Mouse (Mus musculus) kidney, postnatal 0 days (tissue): Measurements from ENCODE around the gene Zfp641. TPM values are rescaled to one million over a fixed set of nuclear protein-coding genes. Genes with fewer than 3 reads are reported as not detected.

Experiments
- ATAC-seq: fragments of 200-750 bp; cut with Nextera tagmentation; replicated peaks from 2 replicates; pipeline ENCODE4 v1.8.0; 2017; ENCODE audit warnings: low read depth, moderate number of reproducible peaks, moderate TSS enrichment, moderate library complexity; ENCODE audit not compliant: low FRiP score
- DNase-seq: peaks from one replicate; pipeline ENCODE4 v3.0.0-alpha.2; 2016; ENCODE audit warnings: low spot score
- H3K27ac ChIP-seq: fragments of 300-500 bp; sonication (generic); 2 replicates; pipeline ENCODE4 v1.5.1; 2014; ENCODE audit warnings: mild to moderate bottlenecking
- H3K27me3 ChIP-seq: fragments of 300-500 bp; sonication (generic); 2 replicates; pipeline ENCODE4 v1.6.1; 2014; ENCODE audit warnings: low read length, mixed read lengths; ENCODE audit not compliant: insufficient read depth
- H3K36me3 ChIP-seq: fragments of 300-500 bp; sonication (generic); 2 replicates; pipeline ENCODE4 v1.6.1; 2014; ENCODE audit warnings: low read length, mixed read lengths; ENCODE audit not compliant: insufficient read depth
- H3K4me1 ChIP-seq: fragments of 300-500 bp; sonication (generic); replicated peaks from 2 replicates; pipeline ENCODE4 v1.6.1; 2014; ENCODE audit warnings: antibody characterized with exemption, low read length, mixed read lengths; ENCODE audit not compliant: insufficient read depth
- H3K4me2 ChIP-seq: fragments of 300-500 bp; sonication (generic); 2 replicates; pipeline ENCODE4 v1.6.1; 2014; ENCODE audit warnings: mild to moderate bottlenecking, low read length, moderate library complexity, mixed read lengths
- H3K4me3 ChIP-seq: fragments of 300-500 bp; sonication (generic); replicated peaks from 2 replicates; pipeline ENCODE4 v1.5.1; 2014; ENCODE audit warnings: low read depth, low read length
- H3K9ac ChIP-seq: fragments of 300-500 bp; sonication (generic); 2 replicates; pipeline ENCODE4 v1.6.1; 2014; ENCODE audit warnings: low read depth, low read length
- H3K9me3 ChIP-seq: fragments of 300-500 bp; sonication (generic); replicated peaks from 2 replicates; pipeline ENCODE4 v1.6.1; 2016; ENCODE audit warnings: low read length, inconsistent platforms, mixed read lengths
- CTCF ChIP-seq: IDR thresholded peaks from 2 replicates; pipeline ENCODE4 v1.5.1; 2016; ENCODE audit warnings: antibody characterized with exemption, low read depth, mild to moderate bottlenecking, moderate library complexity
- WGBS: fragments of 180-500 bp; shearing (Covaris S2); extraction: QIAGEN DNeasy Blood & Tissue Kit; methylation state at CpG from one replicate; pipeline ENCODE4 v1.1.7; 2014; 5-methylcytosine and 5-hydroxymethylcytosine counted together
- polyA plus RNA-seq: library from polyadenylated mRNA; unstranded; fragments of >200 nt; fragmentation: Nextera tagmentation; extraction: Ambion mirVana; gene quantifications from 2 replicates; pipeline ENCODE4 v1.2.1, GENCODE M21; 2015

Gene Zfp641
- polyA plus RNA-seq = 1.6 and 1.9 TPM in 2 replicates

DNA sequence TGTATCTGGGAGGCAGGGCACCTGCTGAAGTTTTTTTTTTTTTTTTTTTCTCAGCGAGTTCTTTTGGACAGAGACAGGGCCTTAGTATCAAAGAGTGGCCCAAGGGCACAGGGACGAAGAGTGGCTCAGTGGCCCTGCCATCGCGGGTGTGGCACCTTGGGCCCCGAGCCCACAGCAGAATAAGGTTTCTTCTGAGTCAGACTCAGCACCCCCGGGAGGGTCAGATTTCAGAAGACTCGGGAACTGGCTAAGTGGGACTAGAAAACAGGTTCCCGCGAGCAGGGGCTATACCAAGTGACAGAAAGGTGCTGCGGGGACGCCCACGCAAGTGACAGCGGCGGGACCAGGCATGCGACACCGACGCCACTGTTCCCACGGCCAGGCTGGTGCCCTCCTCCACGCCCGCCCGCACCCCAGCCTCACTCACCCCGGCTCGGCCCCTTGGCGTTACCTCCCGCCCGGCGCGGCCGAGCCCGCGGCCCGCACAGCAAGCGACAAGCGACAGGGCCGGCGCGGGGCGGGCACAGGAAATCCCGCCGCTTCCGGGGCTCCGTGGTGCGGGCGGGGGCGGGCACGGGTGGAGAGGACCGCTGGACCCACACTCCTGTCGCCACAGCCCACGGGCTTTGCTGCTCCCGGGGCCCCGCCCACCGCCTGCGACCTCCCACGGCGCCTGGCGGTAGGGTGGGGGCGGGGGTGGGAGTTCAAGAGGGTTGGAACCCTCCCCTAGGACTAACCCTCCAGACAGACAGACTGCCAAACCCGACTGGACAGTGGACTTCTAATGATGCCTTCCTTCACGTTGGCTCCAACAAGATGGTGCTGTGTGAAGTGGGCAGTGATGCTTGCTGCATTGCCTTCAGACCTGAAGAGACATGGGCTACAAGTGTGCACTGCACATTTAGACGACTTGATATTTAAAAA is at the start of gene Zfp641:
Zfp641 (minus strand) TSS at position 534 of the 924 bp plus-strand sequence.
- H3K27me3 ChIP-seq = no peaks in the 10 kb centered on the region
- H3K27ac ChIP-seq = no peak within 1 kb of the TSS
- H3K4me1 ChIP-seq = no peaks in the 10 kb centered on the region
- ATAC-seq (peak; percentile 10; the same call in 1 of the 2 replicates), DNase-seq (peak; percentile 9)
- no peaks in the 10 kb centered on the region for H3K36me3 ChIP-seq
- peak within 1 kb of the TSS; percentile 82 for H3K4me2 ChIP-seq
- no peaks in the 10 kb centered on the region for H3K9me3 ChIP-seq
- TF ChIP-seq CTCF = no peak
- WGBS = 2% methylated on average over 54 of the region's 60 CpGs
- peak within 1 kb of the TSS; percentile 58 for H3K4me3 ChIP-seq
- H3K9ac ChIP-seq = peak within 1 kb of the TSS; percentile 62

DNA sequence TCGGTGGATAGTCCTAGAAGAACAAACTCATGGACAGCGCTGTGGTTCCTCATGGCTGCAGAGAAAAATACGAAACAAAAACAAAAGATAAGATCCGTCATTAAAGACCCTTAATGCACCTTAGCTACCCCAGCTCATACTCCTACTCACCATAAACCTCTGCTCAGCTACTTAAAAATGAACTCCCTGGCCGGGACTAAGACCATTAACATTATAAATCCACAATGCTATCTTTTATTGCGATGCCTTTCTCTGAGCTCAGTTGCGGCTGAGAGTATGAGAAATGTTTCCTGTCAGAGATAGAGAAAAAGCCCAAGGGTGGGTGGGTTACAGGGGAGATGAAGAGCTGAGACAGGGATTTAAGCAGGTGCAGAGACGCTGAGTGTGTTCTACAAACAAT is 44.9 kb upstream of the Zfp641 start, which contains the start of gene Olfr284:
Olfr284 (minus strand) TSS at position 101 of the 400 bp plus-strand sequence.
- no peak for TF ChIP-seq CTCF
- H3K27ac ChIP-seq = no peak within 1 kb of the TSS
- WGBS = 47% methylated on average over 8 of the region's 8 CpGs

DNA sequence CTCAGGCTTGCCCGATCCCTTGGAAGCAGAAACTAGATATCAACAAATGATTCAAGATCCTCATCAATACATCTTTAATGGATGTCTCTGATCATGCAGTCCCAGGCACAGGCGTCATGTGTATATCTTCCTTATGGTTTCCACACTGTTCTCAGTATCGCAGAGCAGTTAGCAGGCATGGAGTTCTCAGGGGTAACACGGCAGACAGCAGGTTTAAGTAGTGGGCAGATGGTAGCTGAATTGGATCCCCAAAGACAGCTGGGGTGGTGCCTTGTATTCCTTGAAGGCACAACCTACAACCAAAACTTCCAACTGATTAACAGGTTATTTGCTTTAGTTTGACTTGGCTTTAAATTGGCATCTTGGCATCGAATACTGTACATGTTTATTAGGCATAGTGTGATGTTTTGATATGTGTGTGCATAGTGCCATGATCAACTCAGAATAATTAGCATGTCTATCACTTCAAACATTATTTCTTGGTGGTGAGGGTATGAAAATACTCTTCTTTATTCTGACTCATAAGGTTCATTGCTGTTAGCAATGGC is 21.3 kb upstream of the Zfp641 start, which contains the start of gene Olfr285:
Olfr285 (minus strand) TSS at position 177 of the 548 bp plus-strand sequence.
- DNase-seq = no peak
- no peak for TF ChIP-seq CTCF
- Histone ChIP-seq H3K27ac (no peak within 1 kb of the TSS), H3K4me3 (no peak within 1 kb of the TSS), H3K9me3 (no peaks in the 10 kb centered on the region), H3K36me3 (no peaks in the 10 kb centered on the region), H3K4me2 (no peak within 1 kb of the TSS), H3K9ac (no peak within 1 kb of the TSS), H3K4me1 (no peaks in the 10 kb centered on the region), H3K27me3 (no peaks in the 10 kb centered on the region)
- 92% methylated on average over 5 of the region's 5 CpGs for WGBS
- no peak for ATAC-seq

More for the DNA sequence above, 44.9 kb upstream of the Zfp641 start, which contains the start of gene Olfr284:
- DNase-seq (no peak), ATAC-seq (no peak)
- no peaks in the 10 kb centered on the region for H3K9me3 ChIP-seq
- no peaks in the 10 kb centered on the region for H3K4me1 ChIP-seq
- no peaks in the 10 kb centered on the region for H3K27me3 ChIP-seq
- H3K36me3 ChIP-seq = no peaks in the 10 kb centered on the region
- no peak within 1 kb of the TSS for H3K9ac ChIP-seq
- no peak within 1 kb of the TSS for H3K4me3 ChIP-seq
- H3K4me2 ChIP-seq = no peak within 1 kb of the TSS

DNA sequence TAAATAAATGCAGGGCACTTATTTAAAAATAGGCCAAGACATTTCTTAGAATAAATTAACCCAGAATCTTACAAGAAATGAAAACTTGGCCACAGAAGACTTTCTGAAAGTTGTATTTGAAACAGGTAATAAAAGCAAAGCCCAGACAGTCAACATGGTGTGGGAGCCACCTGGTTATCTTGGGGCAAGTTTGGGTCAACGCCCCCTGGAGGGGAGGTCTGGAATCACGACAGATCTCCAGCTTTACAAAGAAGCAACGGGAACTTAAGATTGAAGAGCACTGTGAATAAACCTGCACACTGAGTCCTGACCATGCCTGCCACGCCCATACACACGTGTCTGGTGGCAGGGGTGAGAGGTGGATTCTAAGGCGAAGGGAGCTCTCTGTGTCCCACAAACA is 19.7 kb upstream of the Zfp641 start:
- H3K9ac ChIP-seq = no peak overlapping the region
- DNase-seq = no peak
- whole genome bisulfite sequencing = 52% methylated on average over 6 of the region's 6 CpGs

DNA sequence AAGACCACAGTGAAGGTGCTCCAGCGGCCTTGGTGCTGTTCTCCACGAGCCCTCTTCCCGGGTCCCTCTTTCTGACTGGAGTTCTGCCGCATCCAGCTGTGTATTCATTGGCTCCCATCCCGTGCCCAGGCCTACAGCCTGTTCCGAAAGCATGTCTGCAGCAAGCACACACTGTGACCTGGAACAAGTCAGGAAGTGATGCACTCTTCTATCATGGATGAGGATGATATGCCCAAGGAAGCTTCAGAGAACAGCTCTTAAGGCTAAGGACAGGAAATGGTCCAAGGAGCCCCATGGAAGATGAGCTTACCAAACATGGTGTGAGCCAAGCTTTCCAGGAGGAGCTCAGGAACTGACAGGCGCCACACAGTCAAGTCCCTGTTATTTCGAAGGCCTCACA is 2.3 kb downstream of the Zfp641 start:
- H3K36me3 ChIP-seq = no peaks in the 10 kb centered on the region
- no peak for TF ChIP-seq CTCF
- ATAC-seq (no peak), DNase-seq (no peak)
- WGBS = 89% methylated on average over 8 of the region's 8 CpGs
- no peak overlapping the region for H3K9ac ChIP-seq
- no peak overlapping the region for H3K4me3 ChIP-seq
- no peaks in the 10 kb centered on the region for H3K9me3 ChIP-seq
- H3K27me3 ChIP-seq = no peaks in the 10 kb centered on the region
- H3K4me2 ChIP-seq = no peak overlapping the region
- H3K4me1 ChIP-seq = no peaks in the 10 kb centered on the region
- H3K27ac ChIP-seq = no peak overlapping the region

More for the DNA sequence above, 19.7 kb upstream of the Zfp641 start:
- Histone ChIP-seq H3K4me1 (no peaks in the 10 kb centered on the region), H3K27ac (no peak overlapping the region), H3K4me2 (no peak overlapping the region), H3K9me3 (no peaks in the 10 kb centered on the region), H3K27me3 (no peaks in the 10 kb centered on the region), H3K36me3 (no peaks in the 10 kb centered on the region), H3K4me3 (no peak overlapping the region)
- ATAC-seq = no peak
- TF ChIP-seq CTCF = no peak

DNA sequence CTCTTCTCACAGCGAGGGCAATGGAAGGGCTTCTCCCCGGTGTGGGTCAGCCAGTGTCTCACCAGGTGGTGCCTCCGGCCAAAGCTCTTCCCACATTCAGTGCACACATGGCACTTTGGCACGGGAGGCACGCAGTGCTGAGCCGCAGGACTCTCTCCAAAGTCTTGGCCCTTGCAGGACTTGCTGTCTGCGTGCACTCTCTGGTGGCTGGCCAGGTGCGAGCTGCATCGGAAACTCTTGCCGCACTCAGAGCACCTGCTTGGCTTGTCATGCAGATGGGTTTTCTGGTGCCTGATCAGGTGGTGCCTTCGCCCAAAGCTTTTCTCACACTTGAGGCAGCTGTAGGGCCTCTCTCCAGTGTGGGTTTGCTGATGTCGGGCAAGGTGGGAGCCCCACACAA is 7.4 kb downstream of the Zfp641 start:
- no peaks in the 10 kb centered on the region for H3K27me3 ChIP-seq
- H3K27ac ChIP-seq = no peak overlapping the region
- WGBS = 75% methylated on average over 12 of the region's 12 CpGs
- H3K9me3 ChIP-seq = no peaks in the 10 kb centered on the region
- DNase-seq (no peak), ATAC-seq (no peak)
- no peak overlapping the region for H3K4me2 ChIP-seq
- no peaks in the 10 kb centered on the region for H3K36me3 ChIP-seq
- H3K4me3 ChIP-seq = no peak overlapping the region
- H3K4me1 ChIP-seq = no peaks in the 10 kb centered on the region; the same call in 1 of the 2 replicates
- TF ChIP-seq CTCF = no peak
- H3K9ac ChIP-seq = no peak overlapping the region
